Mouse (Mus musculus) thymus, adult 2 months (tissue): ENCODE results near the gene Mybph.

Experiments used
- CTCF ChIP-seq: fragments of 200-500 bp; IDR thresholded peaks from 2 replicates; pipeline ENCODE4 v1.5.1; 2012; ENCODE audit warnings: mild to moderate bottlenecking, control low read depth, low read length, moderate library complexity, borderline replicate concordance; ENCODE audit not compliant: control insufficient read depth, poor library complexity, insufficient read depth; ENCODE audit errors: extremely low read depth
- POLR2A ChIP-seq: fragments of 200-500 bp; IDR thresholded peaks from 2 replicates; pipeline ENCODE4 v1.6.1; 2012; ENCODE audit warnings: mild to moderate bottlenecking, low read length, control low read depth, moderate library complexity; ENCODE audit not compliant: control insufficient read depth, poor library complexity, insufficient read depth; ENCODE audit errors: extremely low read depth

DNA sequence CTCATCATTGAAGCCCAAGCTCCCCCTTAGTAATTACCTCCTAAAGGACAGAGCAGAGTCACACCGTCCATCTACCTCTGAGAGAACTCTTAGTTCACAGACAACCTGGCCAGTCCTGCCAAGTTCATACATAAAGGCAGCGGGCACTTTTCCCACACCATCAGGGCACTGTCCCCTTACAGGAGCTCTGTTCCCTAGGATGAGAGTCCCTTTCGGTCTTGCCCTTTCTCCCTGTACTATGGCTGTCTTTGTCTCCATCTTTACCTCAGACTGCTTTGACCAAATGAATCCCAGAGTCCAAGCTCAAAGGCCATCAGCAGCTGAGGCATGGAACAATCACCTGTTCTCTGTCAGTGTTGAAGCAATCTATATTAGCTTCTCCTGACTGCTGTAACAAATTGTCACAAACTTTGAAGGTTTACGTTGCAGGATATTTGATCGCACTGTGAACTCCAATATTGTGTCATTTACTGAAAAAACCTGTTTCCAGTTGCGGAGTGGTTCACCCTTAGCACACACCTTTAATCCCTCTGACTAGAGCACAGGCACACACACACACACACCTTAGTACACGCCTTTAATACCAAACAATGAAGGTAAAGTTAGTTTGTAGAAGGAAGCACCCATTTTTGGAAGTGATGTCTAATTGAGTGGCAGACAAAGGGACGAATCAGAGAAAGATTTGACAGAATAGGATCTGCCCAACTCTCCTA, 24.1 kb upstream of the Mybph start:
- no peak for TF ChIP-seq POLR2A
- TF ChIP-seq CTCF: no peak
